Mouse (Mus musculus): Measurements from ENCODE around the gene Fam69a.
"Not testable (repeated sequence)": the region's sequence is repeated elsewhere in the genome, so short reads cannot be mapped to it uniquely, and the experiment has no call there.

The Fam69a gene

GRCm38 (mm10) chr5:107986967-107987834 lies at the start of gene Fam69a:
Gene Fam69a, minus strand, starts transcription at chr5:107987085.
- peak; percentile 90 for DNase-seq

- DNase-seq = no peak
Observed at GRCm38 (mm10) chr5:108035523-108035922, 48.6 kb upstream of the Fam69a start.

- peak; percentile 54 for DNase-seq
Observed at GRCm38 (mm10) chr5:108034194-108034593, 47.3 kb upstream of the Fam69a start.

- no peak for DNase-seq
Observed at GRCm38 (mm10) chr5:108031267-108031666, 44.4 kb upstream of the Fam69a start.

- DNase-seq = peak; percentile 7
Observed at GRCm38 (mm10) chr5:108029968-108030367, 43.1 kb upstream of the Fam69a start.

GRCm38 (mm10) chr5:108028797-108029536 lies 42.1 kb upstream of the Fam69a start:
- DNase-seq = not testable (repeated sequence)

GRCm38 (mm10) chr5:108028230-108028629 lies 41.3 kb upstream of the Fam69a start:
- DNase-seq = no peak

GRCm38 (mm10) chr5:108021346-108021745 lies 34.5 kb upstream of the Fam69a start:
- DNase-seq = no peak

GRCm38 (mm10) chr5:108019367-108019766 lies 32.5 kb upstream of the Fam69a start:
- DNase-seq = no peak

- no peak for DNase-seq
Observed at GRCm38 (mm10) chr5:108017232-108017631, 30.3 kb upstream of the Fam69a start.

- no peak for DNase-seq
Observed at GRCm38 (mm10) chr5:108015422-108015821, 28.5 kb upstream of the Fam69a start.

GRCm38 (mm10) chr5:108014173-108014572 lies 27.3 kb upstream of the Fam69a start:
- DNase-seq = no peak

- peak; percentile 39 for DNase-seq
Observed at GRCm38 (mm10) chr5:108009721-108010120, 22.8 kb upstream of the Fam69a start.

- DNase-seq = peak; percentile 25
Observed at GRCm38 (mm10) chr5:108005134-108005533, 18.2 kb upstream of the Fam69a start.

- peak; percentile 31 for DNase-seq
Observed at GRCm38 (mm10) chr5:108002734-108003133, 15.8 kb upstream of the Fam69a start.

GRCm38 (mm10) chr5:108000776-108001548 lies 14.1 kb upstream of the Fam69a start:
- DNase-seq = peak; percentile 75

GRCm38 (mm10) chr5:107997717-107998116 lies 10.8 kb upstream of the Fam69a start:
- peak; percentile 46 for DNase-seq

GRCm38 (mm10) chr5:107995936-107996335 lies 9.1 kb upstream of the Fam69a start:
- peak; percentile 45 for DNase-seq

GRCm38 (mm10) chr5:107987835-107988251 lies 958 bp upstream of the Fam69a start:
- DNase-seq = peak; percentile 29

GRCm38 (mm10) chr5:107986255-107986966 lies 474 bp downstream of the Fam69a start:
- DNase-seq = peak; percentile 76

- DNase-seq = no peak
Observed at GRCm38 (mm10) chr5:107983946-107984345, 2.9 kb downstream of the Fam69a start.

GRCm38 (mm10) chr5:107982016-107982415 lies 4.9 kb downstream of the Fam69a start:
- DNase-seq = no peak

Data from lung, postnatal 10 days (tissue).